Mouse (Mus musculus) MEL (cell line): ENCODE measurements around the gene Stpg2. TPM values are rescaled to one million over a fixed set of nuclear protein-coding genes. Genes with fewer than 3 reads are reported as not detected.

ENCODE experiments used
- DNase-seq: peaks from one replicate; pipeline ENCODE4 v3.0.0; 2011; ENCODE audit warnings: low read depth, low spot score
- H3K27ac ChIP-seq: 2 replicates; pipeline ENCODE4 v1.5.1; 2012; ENCODE audit warnings: low read depth, mild to moderate bottlenecking, control low read depth, low read length, moderate library complexity; ENCODE audit not compliant: control insufficient read depth
- H3K27me3 ChIP-seq, 2 experiments: fragments of 150-350 bp in 1 of 2; sonication (generic) in 1 of 2; 2 replicates each; pipeline ENCODE4 v1.6.1; 2012; ENCODE audit warnings: low read length in 2 of 2, mild to moderate bottlenecking in 2 of 2, improper control_type of control experiment in 1 of 2, moderate library complexity in 1 of 2; ENCODE audit not compliant: insufficient read depth in 2 of 2, control insufficient read depth in 1 of 2
- H3K36me3 ChIP-seq, 2 experiments: 2 replicates each; pipeline ENCODE4 v1.6.1; 2012 to 2014; ENCODE audit warnings: low read length in 2 of 2, improper control_type of control experiment in 1 of 2, inconsistent platforms in 1 of 2, mild to moderate bottlenecking in 1 of 2; ENCODE audit not compliant: insufficient read depth in 2 of 2, control insufficient read depth in 1 of 2
- H3K4me1 ChIP-seq, 2 experiments: fragments of 150-350 bp in 1 of 2; sonication (generic) in 1 of 2; 2 replicates each; pipeline ENCODE4 v1.6.1; 2012; ENCODE audit warnings: low read length in 2 of 2, improper control_type of control experiment in 1 of 2, mild to moderate bottlenecking in 1 of 2; ENCODE audit not compliant: insufficient read depth in 2 of 2, control insufficient read depth in 1 of 2
- H3K4me3 ChIP-seq, 2 experiments: fragments of 150-350 bp in 1 of 2; sonication (generic) in 1 of 2; 2 replicates each; pipeline ENCODE4 v1.5.1; 2012; ENCODE audit warnings: low read depth in 2 of 2, low read length in 2 of 2, mild to moderate bottlenecking in 2 of 2, moderate library complexity in 2 of 2, control low read depth in 1 of 2, improper control_type of control experiment in 1 of 2; ENCODE audit not compliant: control insufficient read depth in 1 of 2, insufficient read depth in 1 of 2
- H3K79me2 ChIP-seq: 2 replicates; pipeline ENCODE4 v1.6.1; 2012; ENCODE audit warnings: mild to moderate bottlenecking, low read length, moderate library complexity; ENCODE audit not compliant: control insufficient read depth, poor library complexity, insufficient read depth
- H3K9ac ChIP-seq: 2 replicates; pipeline ENCODE4 v1.6.1; 2012; ENCODE audit warnings: low read depth, mild to moderate bottlenecking, control low read depth, low read length, moderate library complexity; ENCODE audit not compliant: control insufficient read depth, poor library complexity, severe bottlenecking
- H3K9me3 ChIP-seq: fragments of 150-350 bp; sonication (generic); replicated peaks from 2 replicates; pipeline ENCODE4 v1.6.1; 2012; ENCODE audit warnings: mild to moderate bottlenecking, low read length, improper control_type of control experiment, moderate library complexity; ENCODE audit not compliant: insufficient read depth
- BHLHE40 ChIP-seq: IDR thresholded peaks from 2 replicates; pipeline ENCODE4 v1.6.1; 2012; ENCODE audit warnings: low read depth, mild to moderate bottlenecking, inconsistent platforms, low read length, improper control_type of control experiment, borderline replicate concordance
- CTCF ChIP-seq, 3 experiments: IDR thresholded peaks in 2 of 3; conservative IDR thresholded peaks in 1 of 3; 2 replicates each; pipeline ENCODE4 v1.5.1; 2011 to 2012; ENCODE audit warnings: low read length in 3 of 3, low read depth in 2 of 3, mild to moderate bottlenecking in 2 of 3, improper control_type of control experiment in 1 of 3, inconsistent platforms in 1 of 3, mixed read lengths in 1 of 3, moderate library complexity in 1 of 3; ENCODE audit not compliant: control insufficient read depth in 1 of 3, insufficient read depth in 1 of 3, poor library complexity in 1 of 3, severe bottlenecking in 1 of 3
- E2F4 ChIP-seq: IDR thresholded peaks from 2 replicates; pipeline ENCODE4 v1.6.1; 2011; ENCODE audit warnings: low read depth, low read length, improper control_type of control experiment, borderline replicate concordance
- EP300 ChIP-seq, 2 experiments: IDR thresholded peaks; 2 replicates each; pipeline ENCODE4 v1.6.1; 2011; ENCODE audit warnings: improper control_type of control experiment in 2 of 2, low read length in 2 of 2, low read depth in 1 of 2, mild to moderate bottlenecking in 1 of 2
- ETS1 ChIP-seq: IDR thresholded peaks from 2 replicates; pipeline ENCODE4 v1.6.1; 2012; ENCODE audit warnings: low read depth, mild to moderate bottlenecking, inconsistent platforms, low read length, improper control_type of control experiment, moderate library complexity
- GABPA ChIP-seq: IDR thresholded peaks from 2 replicates; pipeline ENCODE4 v1.6.1; 2012; ENCODE audit warnings: low read depth, mild to moderate bottlenecking, inconsistent platforms, low read length, improper control_type of control experiment, moderate library complexity
- GATA1 ChIP-seq: IDR thresholded peaks from 2 replicates; pipeline ENCODE4 v1.6.1; 2011; ENCODE audit warnings: low read depth, low read length, improper control_type of control experiment
- HCFC1 ChIP-seq: IDR thresholded peaks from 2 replicates; pipeline ENCODE4 v1.6.1; 2012; ENCODE audit warnings: low read depth, mild to moderate bottlenecking, inconsistent platforms, low read length, improper control_type of control experiment, moderate library complexity
- JUND ChIP-seq: IDR thresholded peaks from 2 replicates; pipeline ENCODE4 v1.6.1; 2011; ENCODE audit warnings: low read depth, mild to moderate bottlenecking, improper control_type of control experiment, low read length
- MAX ChIP-seq: IDR thresholded peaks from 2 replicates; pipeline ENCODE4 v1.6.1; 2011; ENCODE audit warnings: low read length, improper control_type of control experiment
- MAZ ChIP-seq: IDR thresholded peaks from 2 replicates; pipeline ENCODE4 v1.6.1; 2012; ENCODE audit warnings: low read depth, mild to moderate bottlenecking, inconsistent platforms, low read length, improper control_type of control experiment
- MXI1 ChIP-seq: IDR thresholded peaks from 2 replicates; pipeline ENCODE4 v1.6.1; 2011; ENCODE audit warnings: mild to moderate bottlenecking, low read depth, low read length, improper control_type of control experiment
- MYC ChIP-seq: IDR thresholded peaks from 2 replicates; pipeline ENCODE4 v1.6.1; 2011; ENCODE audit warnings: low read depth, mild to moderate bottlenecking, low read length, improper control_type of control experiment, moderate library complexity
- NRF1 ChIP-seq: IDR thresholded peaks from 2 replicates; pipeline ENCODE4 v1.6.1; 2014; ENCODE audit warnings: low read depth, mild to moderate bottlenecking, inconsistent platforms, low read length, improper control_type of control experiment, moderate library complexity; ENCODE audit not compliant: poor library complexity, insufficient read depth, severe bottlenecking
- POLR2AphosphoS2 ChIP-seq: IDR thresholded peaks from 2 replicates; pipeline ENCODE4 v1.6.1; 2011; ENCODE audit warnings: low read length, improper control_type of control experiment
- POLR2AphosphoS5 ChIP-seq: IDR thresholded peaks from 2 replicates; pipeline ENCODE4 v1.6.1; 2012; ENCODE audit warnings: low read depth, borderline replicate concordance, mild to moderate bottlenecking, inconsistent platforms, low read length, moderate library complexity, mixed read lengths
- RAD21 ChIP-seq: IDR thresholded peaks from 2 replicates; pipeline ENCODE4 v1.6.1; 2011; ENCODE audit warnings: mild to moderate bottlenecking, low read depth, low read length, improper control_type of control experiment
- RCOR1 ChIP-seq: IDR thresholded peaks from 2 replicates; pipeline ENCODE4 v1.6.1; 2012; ENCODE audit warnings: low read depth, mild to moderate bottlenecking, inconsistent platforms, low read length, improper control_type of control experiment
- SIN3A ChIP-seq: IDR thresholded peaks from 2 replicates; pipeline ENCODE4 v1.6.1; 2012; ENCODE audit warnings: low read length, improper control_type of control experiment, inconsistent platforms
- SMC3 ChIP-seq: IDR thresholded peaks from 2 replicates; pipeline ENCODE4 v1.6.1; 2011; ENCODE audit warnings: low read depth, low read length, improper control_type of control experiment
- TAL1 ChIP-seq: IDR thresholded peaks from 2 replicates; pipeline ENCODE4 v1.6.1; 2012; ENCODE audit warnings: mild to moderate bottlenecking, inconsistent platforms, low read length, moderate library complexity, mixed read lengths
- TBP ChIP-seq: IDR thresholded peaks from 2 replicates; pipeline ENCODE4 v1.8.0; 2011; ENCODE audit warnings: low read depth, low read length, improper control_type of control experiment
- TCF12 ChIP-seq: IDR thresholded peaks from 2 replicates; pipeline ENCODE4 v1.6.1; 2014; ENCODE audit warnings: low read depth, mild to moderate bottlenecking, inconsistent platforms, low read length, improper control_type of control experiment, moderate library complexity
- USF1 ChIP-seq: IDR thresholded peaks from 2 replicates; pipeline ENCODE4 v1.6.1; 2014; ENCODE audit warnings: low read depth, mild to moderate bottlenecking, inconsistent platforms, low read length, improper control_type of control experiment, moderate library complexity
- ZKSCAN1 ChIP-seq: IDR thresholded peaks from 2 replicates; pipeline ENCODE4 v1.6.1; 2012; ENCODE audit warnings: low read depth, mild to moderate bottlenecking, inconsistent platforms, low read length, improper control_type of control experiment, moderate library complexity
- ZMIZ1 ChIP-seq: IDR thresholded peaks from 2 replicates; pipeline ENCODE4 v1.6.1; 2012; ENCODE audit warnings: low read depth, mild to moderate bottlenecking, inconsistent platforms, low read length, improper control_type of control experiment, moderate library complexity
- ZNF384 ChIP-seq: IDR thresholded peaks from 2 replicates; pipeline ENCODE4 v1.6.1; 2012; ENCODE audit warnings: low read depth, mild to moderate bottlenecking, inconsistent platforms, low read length, improper control_type of control experiment
- polyA plus RNA-seq, 2 experiments: library from polyadenylated mRNA; stranded (reverse) in 1 of 2; unstranded in 1 of 2; fragments of >175 nt in 1 of 2; fragments of >200 nt in 1 of 2; gene quantifications; 2 replicates each; pipeline versions ENCODE4 v1.2.1 to v1.2.4; 2012; ENCODE audit warnings: low replicate concordance in 2 of 2, low read depth in 1 of 2; ENCODE audit not compliant: insufficient read length in 2 of 2, insufficient read depth in 1 of 2, missing spikeins in 1 of 2
- total RNA-seq: library from RNA; depleted of rRNA; stranded (reverse); fragments of 300-350 nt; gene quantifications from 2 replicates; pipeline ENCODE4 v1.2.3, GENCODE M21; 2012

Gene Stpg2
- total and polyA plus RNA-seq, 3 experiments: not detected

DNA sequence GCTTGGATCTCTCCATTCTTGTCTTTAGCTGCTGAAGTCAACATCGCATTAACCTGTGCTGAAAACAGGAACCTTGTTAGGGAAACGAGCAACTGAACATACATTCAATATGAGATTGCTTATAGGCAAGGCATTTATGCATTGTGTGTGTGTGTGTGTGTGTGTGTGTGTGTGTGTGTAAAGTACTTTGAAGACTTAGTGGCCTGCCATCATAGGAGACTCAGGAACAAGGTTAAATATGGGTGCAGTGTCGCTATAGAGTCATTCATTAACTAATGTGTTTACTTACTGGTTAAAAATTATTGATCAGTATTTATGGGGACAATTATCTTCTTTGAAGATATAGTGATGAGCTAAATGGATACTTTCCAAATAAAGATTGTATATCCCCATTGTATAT lies 199.2 kb downstream of the Stpg2 start:
- H3K79me2 ChIP-seq: no peaks in the 10 kb centered on the region
- H3K27ac ChIP-seq: no peak overlapping the region
- no peak overlapping the region for H3K4me3 ChIP-seq
- H3K4me1 ChIP-seq: no peaks in the 10 kb centered on the region
- H3K9me3 ChIP-seq: no peaks in the 10 kb centered on the region
- no peak overlapping the region for H3K9ac ChIP-seq
- H3K27me3 ChIP-seq: no peaks in the 10 kb centered on the region
- TF ChIP-seq MAZ (no peak), MYC (no peak), SMC3 (no peak), TAL1 (no peak), GABPA (no peak), CTCF (IDR thresholded peaks at IDR 0.05 in 2 of 3, conservative IDR thresholded peaks at IDR 0.05 in 1 of 3; ENCODE audit: control insufficient read depth in 1 of 3, insufficient read depth in 1 of 3, low read depth in 2 of 3, low read length in 3 of 3, poor library complexity in 1 of 3, severe bottlenecking in 1 of 3) (no peak), ZKSCAN1 (no peak), BHLHE40 (no peak), RAD21 (no peak), RCOR1 (no peak), EP300 (IDR thresholded peaks at IDR 0.05; ENCODE audit: low read depth in 1 of 2, low read length in 2 of 2) (no peak), TCF12 (no peak), HCFC1 (no peak), MAX (no peak), GATA1 (no peak), SIN3A (no peak), USF1 (no peak), POLR2AphosphoS2 (no peak), ETS1 (no peak), POLR2AphosphoS5 (no peak)
- DNase-seq: no peak
- no peaks in the 10 kb centered on the region for H3K36me3 ChIP-seq

DNA sequence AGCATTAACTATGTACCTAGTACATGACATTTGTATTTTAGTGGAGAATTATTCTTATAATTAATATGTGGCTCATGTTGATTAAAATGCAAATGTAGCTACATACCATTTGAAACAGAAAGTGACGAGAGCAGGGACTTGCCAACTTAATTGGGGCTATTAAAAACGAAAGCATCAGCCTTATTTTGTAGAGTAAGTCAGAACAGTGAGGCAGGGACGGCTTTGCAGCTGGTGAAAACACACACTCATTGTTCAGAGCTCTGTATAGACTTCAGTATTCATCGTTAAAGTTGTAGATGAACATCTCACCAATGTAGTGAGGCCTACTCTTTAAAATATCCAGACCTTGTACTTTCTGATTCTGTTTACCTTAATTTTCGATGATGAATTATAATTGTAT lies 213.6 kb downstream of the Stpg2 start:
- no peak for DNase-seq

More for the DNA sequence above, 213.6 kb downstream of the Stpg2 start:
- H3K4me3 ChIP-seq: no peak overlapping the region
- no peaks in the 10 kb centered on the region for H3K36me3 ChIP-seq
- no peak overlapping the region for H3K9ac ChIP-seq
- no peaks in the 10 kb centered on the region for H3K9me3 ChIP-seq
- no peaks in the 10 kb centered on the region for H3K27me3 ChIP-seq
- H3K27ac ChIP-seq: no peak overlapping the region
- no peaks in the 10 kb centered on the region for H3K4me1 ChIP-seq
- no peaks in the 10 kb centered on the region for H3K79me2 ChIP-seq
- TF ChIP-seq NRF1 (no peak), TCF12 (no peak), TBP (no peak), MXI1 (no peak), ZMIZ1 (no peak), JUND (no peak), HCFC1 (no peak), ZNF384 (no peak), MAX (no peak), E2F4 (no peak), RCOR1 (no peak), CTCF (IDR thresholded peaks at IDR 0.05 in 2 of 3, conservative IDR thresholded peaks at IDR 0.05 in 1 of 3; ENCODE audit: control insufficient read depth in 1 of 3, insufficient read depth in 1 of 3, low read depth in 2 of 3, low read length in 3 of 3, poor library complexity in 1 of 3, severe bottlenecking in 1 of 3) (no peak), TAL1 (no peak), POLR2AphosphoS5 (no peak)
